8 mouse cellular contexts compared by ENCODE assay signal in the genomic region with DNA sequence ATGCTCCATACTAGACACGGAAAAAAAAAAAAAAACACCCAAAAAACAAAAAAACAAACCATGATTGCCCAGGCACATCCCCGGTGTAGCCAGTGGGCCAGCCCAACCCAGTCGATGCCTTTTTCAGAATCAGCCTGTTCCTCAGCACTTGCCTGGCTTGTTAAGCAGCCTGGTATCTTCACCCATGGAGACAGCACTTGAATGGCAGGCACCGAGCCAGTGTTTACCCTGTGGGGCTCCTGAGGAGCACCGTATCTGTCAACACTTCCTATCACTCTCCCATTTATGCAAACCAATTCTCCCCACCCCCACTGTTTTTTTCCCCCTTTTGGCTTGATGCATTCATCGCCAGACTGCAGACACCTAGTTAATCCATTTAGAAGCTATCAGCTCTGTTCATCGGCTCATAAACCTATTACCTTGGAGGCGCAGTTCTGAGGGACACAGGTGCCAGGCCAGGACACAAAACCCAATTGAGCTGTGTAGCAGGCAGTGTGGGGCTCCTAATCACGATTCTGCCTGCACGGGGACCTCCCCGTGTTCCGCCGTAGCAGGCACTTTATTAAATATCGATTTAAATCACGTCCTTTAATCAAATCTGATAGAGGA.
DNase-seq lines count a peak whose midpoint lies in the region; ATAC-seq lines count a peak whose summit lies in the region.

No protein-coding gene starts in this region.

- ATAC-seq in forebrain, embryonic 13.5 days, result peak; percentile 90
- peak; percentile 75 for ATAC-seq in midbrain, embryonic 12.5 days (ENCODE audit: low FRiP score, low read depth)

- 14% methylated on average over 15 of the region's 15 CpGs for WGBS in forebrain, embryonic 13.5 days
- WGBS in midbrain, embryonic 12.5 days, result 27% methylated on average over 15 of the region's 15 CpGs

- no peaks in the 10 kb centered on the region for H3K27me3 ChIP-seq in forebrain, embryonic 13.5 days
- peaks cover 30% of the 10 kb centered on the region for H3K27me3 ChIP-seq in midbrain, embryonic 12.5 days

- peak overlapping the region; percentile 69 for H3K4me2 ChIP-seq in forebrain, embryonic 13.5 days
- H3K4me2 ChIP-seq in midbrain, embryonic 12.5 days (replicated peaks), result peak overlapping the region; percentile 45

- H3K9me3 ChIP-seq in forebrain, embryonic 13.5 days (replicated peaks), result no peaks in the 10 kb centered on the region
- H3K9me3 ChIP-seq in midbrain, embryonic 12.5 days, result no peaks in the 10 kb centered on the region

- peak overlapping the region; percentile 41 for H3K4me3 ChIP-seq in forebrain, embryonic 13.5 days
- peak overlapping the region; percentile 28 for H3K4me3 ChIP-seq in midbrain, embryonic 12.5 days

- DNase-seq in left cerebral cortex, postnatal 14 days (ENCODE audit: low spot score in 2 of 2), result peak; percentile 6 to 18
- DNase-seq in left cerebral cortex, adult 18-20 months (ENCODE audit: low spot score in 2 of 2), result no peak
- DNase-seq in cerebellum, adult 11 months, result peak; percentile 11
- no peak for DNase-seq in c-Kit-positive CD71-positive TER-119-positive erythroid progenitor cells, embryonic 14.5 days (ENCODE audit: low spot score)
- no peak for DNase-seq in kidney, postnatal 4 days
- no peak for DNase-seq in kidney, adult 9 months

- H3K36me3 ChIP-seq in forebrain, embryonic 13.5 days (ENCODE audit: poor library complexity, severe bottlenecking), result no peaks in the 10 kb centered on the region
- H3K36me3 ChIP-seq in midbrain, embryonic 12.5 days, result no peaks in the 10 kb centered on the region

- H3K9ac ChIP-seq in forebrain, embryonic 13.5 days, result no peak overlapping the region; the same call in 1 of the 2 replicates
- 0 out of 2 replicates have a peak overlapping the region, but pooled peaks have one; percentile 1 for H3K9ac ChIP-seq in midbrain, embryonic 12.5 days (replicated peaks)

- H3K4me1 ChIP-seq in forebrain, embryonic 13.5 days, result peaks cover 18% of the 10 kb centered on the region
- peaks cover 11% of the 10 kb centered on the region for H3K4me1 ChIP-seq in midbrain, embryonic 12.5 days

- intact Hi-C loops in left cerebral cortex, postnatal 14 days (cut with DNase I), result loop anchor here (10.0 kb wide), 1 partner anchor 881 kb away; no protein-coding TSS in a partner anchor

- peak overlapping the region; percentile 68; the same call in 1 of the 2 replicates for H3K27ac ChIP-seq in forebrain, embryonic 13.5 days
- H3K27ac ChIP-seq in midbrain, embryonic 12.5 days (replicated peaks), result 0 out of 2 replicates have a peak overlapping the region, but pooled peaks have one; percentile 35

Comparison
In these comparisons a context has a peak if more than half of its experiments do, and no peak if none do; other contexts are left out.
1. DNase-seq: peak in left cerebral cortex, postnatal 14 days (2 of 2) and cerebellum, adult 11 months (single experiment); none in left cerebral cortex, adult 18-20 months (0 of 2), c-Kit-positive CD71-positive TER-119-positive erythroid progenitor cells, embryonic 14.5 days (single experiment), kidney, postnatal 4 days (0 of 2) and kidney, adult 9 months (single experiment).